Mouse (Mus musculus) small intestine, adult 2 months (tissue): ENCODE data around the gene Dclk1.

Source experiments
- CTCF ChIP-seq: fragments of 200-500 bp; IDR thresholded peaks from 2 replicates; pipeline ENCODE4 v1.5.1; 2012; ENCODE audit warnings: low read depth, mild to moderate bottlenecking, control low read depth, inconsistent platforms, low read length, moderate library complexity, mixed read lengths; ENCODE audit not compliant: insufficient replicate concordance, insufficient read length; ENCODE audit errors: extremely low read depth
- POLR2A ChIP-seq: fragments of 200-500 bp; IDR thresholded peaks from 2 replicates; pipeline ENCODE4 v1.6.1; 2012; ENCODE audit warnings: low read depth, mild to moderate bottlenecking, control low read depth, inconsistent platforms, low read length, moderate library complexity

DNA sequence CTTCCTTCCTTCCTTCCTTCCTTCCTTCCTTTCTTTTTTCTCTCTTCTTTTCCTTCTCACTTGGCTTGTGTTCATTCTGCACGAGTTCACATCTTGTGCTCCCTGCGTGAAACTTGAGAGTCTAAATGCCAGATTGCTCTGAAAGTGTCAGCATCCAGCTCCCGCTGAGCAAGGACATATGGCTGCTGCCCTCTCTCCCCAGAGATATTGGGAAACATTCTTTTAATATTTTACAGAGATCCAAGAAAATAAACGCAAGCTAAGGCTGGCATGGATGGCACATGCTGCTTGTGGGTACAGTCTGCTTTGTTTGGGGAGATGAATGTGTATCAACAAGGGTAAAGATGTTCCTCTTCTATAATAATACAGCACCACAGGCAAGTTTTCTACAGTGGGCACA is 241.2 kb downstream of the Dclk1 start:
- TF ChIP-seq POLR2A (no peak), CTCF (no peak)
